Mouse (Mus musculus) embryonic facial prominence, embryonic 10.5 days (tissue): ENCODE results near the gene Dclk3. TPM values are rescaled to one million over a fixed set of nuclear protein-coding genes. Genes with fewer than 3 reads are reported as not detected.

Experiments
- DNase-seq: peaks from one replicate; pipeline ENCODE4 v3.0.0-alpha.2; 2017; ENCODE audit warnings: low spot score
- H3K27ac ChIP-seq: fragments of 300-500 bp; sonication (generic); replicated peaks from 2 replicates; pipeline ENCODE4 v1.5.1; 2016; ENCODE audit warnings: mild to moderate bottlenecking
- H3K27me3 ChIP-seq: fragments of 300-500 bp; sonication (generic); replicated peaks from 2 replicates; pipeline ENCODE4 v1.6.1; 2016; ENCODE audit warnings: low read depth, mild to moderate bottlenecking; ENCODE audit not compliant: poor library complexity, severe bottlenecking
- H3K36me3 ChIP-seq: fragments of 300-500 bp; sonication (generic); replicated peaks from 2 replicates; pipeline ENCODE4 v1.6.1; 2016; ENCODE audit warnings: mild to moderate bottlenecking, moderate library complexity
- H3K4me1 ChIP-seq: fragments of 300-500 bp; sonication (generic); 2 replicates; pipeline ENCODE4 v1.6.1; 2016
- H3K4me3 ChIP-seq: fragments of 300-500 bp; sonication (generic); 2 replicates; pipeline ENCODE4 v1.5.1; 2016; ENCODE audit warnings: mild to moderate bottlenecking, moderate library complexity
- H3K9me3 ChIP-seq: fragments of 300-500 bp; sonication (generic); 2 replicates; pipeline ENCODE4 v1.6.1; 2016; ENCODE audit warnings: mild to moderate bottlenecking
- WGBS: fragments of 180-500 bp; shearing (Covaris S2); methylation state at CpG from one replicate; pipeline ENCODE4 v1.1.7; 2016; 5-methylcytosine and 5-hydroxymethylcytosine counted together
- polyA plus RNA-seq: library from polyadenylated mRNA; unstranded; fragments of >200 nt; fragmentation: Nextera tagmentation; extraction: Ambion mirVana; gene quantifications from 2 replicates; pipeline ENCODE4 v1.2.1, GENCODE M21; 2016

The Dclk3 gene
- polyA plus RNA-seq, 1 experiment from 2014 or later, result 0.64 TPM

- Histone ChIP-seq H3K9me3 (no peaks in the 10 kb centered on the region), H3K27ac (no peak overlapping the region), H3K36me3 (no peaks in the 10 kb centered on the region), H3K27me3 (peaks cover 10% of the 10 kb centered on the region), H3K4me1 (peaks cover 4% of the 10 kb centered on the region; the same call in 1 of the 2 replicates), H3K4me3 (no peak overlapping the region)
- no peak for DNase-seq
- WGBS, result 84% methylated on average over 2 of the region's 2 CpGs
These were observed 7.3 kb downstream of the Dclk3 start for GRCm38 (mm10) chr9:111446204-111446603.

DNA sequence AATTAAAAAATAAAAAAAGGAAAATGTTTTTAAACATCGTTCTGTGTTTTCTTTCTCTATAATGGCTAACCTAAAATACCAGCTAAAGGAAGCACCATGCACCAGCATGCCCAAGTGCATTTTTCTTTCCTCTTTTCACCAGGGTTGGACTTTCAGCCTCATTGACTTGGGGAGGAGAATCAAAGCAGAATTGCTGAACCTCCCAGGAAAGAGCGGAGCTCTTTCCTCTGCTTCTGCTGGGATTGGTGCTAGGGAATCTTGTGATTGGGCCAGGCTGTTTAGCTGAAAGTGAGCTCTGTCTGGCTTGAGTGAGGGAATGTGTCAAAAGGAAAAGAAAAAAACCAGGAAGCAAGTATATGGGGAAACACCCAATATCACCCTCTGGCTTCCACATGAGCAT lies 10.1 kb downstream of the Dclk3 start:
- 84% methylated on average over 2 of the region's 2 CpGs for WGBS
- Histone ChIP-seq H3K36me3 (no peaks in the 10 kb centered on the region), H3K4me3 (no peak overlapping the region), H3K9me3 (no peaks in the 10 kb centered on the region), H3K27me3 (no peaks in the 10 kb centered on the region), H3K27ac (no peak overlapping the region), H3K4me1 (peaks cover 1% of the 10 kb centered on the region; the same call in 1 of the 2 replicates)
- DNase-seq, result no peak

- H3K9me3 ChIP-seq, result no peaks in the 10 kb centered on the region
- no peak overlapping the region for H3K27ac ChIP-seq
- no peaks in the 10 kb centered on the region for H3K27me3 ChIP-seq
- no peaks in the 10 kb centered on the region for H3K36me3 ChIP-seq
- H3K4me3 ChIP-seq, result no peak overlapping the region
- WGBS, result 88% methylated on average over 5 of the region's 5 CpGs
- H3K4me1 ChIP-seq, result peaks cover 3% of the 10 kb centered on the region; the same call in 1 of the 2 replicates
- no peak for DNase-seq
These were observed 11.0 kb downstream of the Dclk3 start for GRCm38 (mm10) chr9:111449880-111450279.

GRCm38 (mm10) chr9:111450853-111451404 lies 12.0 kb downstream of the Dclk3 start:
- Histone ChIP-seq H3K27me3 (no peaks in the 10 kb centered on the region), H3K27ac (no peak overlapping the region), H3K4me1 (peaks cover 3% of the 10 kb centered on the region; the same call in 1 of the 2 replicates), H3K9me3 (no peaks in the 10 kb centered on the region), H3K36me3 (no peaks in the 10 kb centered on the region), H3K4me3 (no peak overlapping the region)
- 71% methylated on average over 12 of the region's 12 CpGs for WGBS
- DNase-seq, result no peak

- Histone ChIP-seq H3K36me3 (no peaks in the 10 kb centered on the region), H3K4me3 (no peak overlapping the region), H3K27me3 (no peaks in the 10 kb centered on the region), H3K27ac (0 out of 2 replicates have a peak overlapping the region, but pooled peaks have one; percentile 6), H3K4me1 (peaks cover 3% of the 10 kb centered on the region; the same call in 1 of the 2 replicates), H3K9me3 (no peaks in the 10 kb centered on the region)
- DNase-seq, result no peak
- 67% methylated on average over 3 of the region's 3 CpGs for WGBS
These were observed 15.0 kb downstream of the Dclk3 start for GRCm38 (mm10) chr9:111453895-111454294.

- Histone ChIP-seq H3K27ac (no peak overlapping the region), H3K27me3 (no peaks in the 10 kb centered on the region), H3K4me3 (no peak overlapping the region), H3K9me3 (no peaks in the 10 kb centered on the region), H3K4me1 (peaks cover 29% of the 10 kb centered on the region), H3K36me3 (no peaks in the 10 kb centered on the region)
- DNase-seq, result no peak
- WGBS, result 84% methylated on average over 10 of the region's 10 CpGs
These were observed 18.5 kb downstream of the Dclk3 start for GRCm38 (mm10) chr9:111457176-111457935.

DNA sequence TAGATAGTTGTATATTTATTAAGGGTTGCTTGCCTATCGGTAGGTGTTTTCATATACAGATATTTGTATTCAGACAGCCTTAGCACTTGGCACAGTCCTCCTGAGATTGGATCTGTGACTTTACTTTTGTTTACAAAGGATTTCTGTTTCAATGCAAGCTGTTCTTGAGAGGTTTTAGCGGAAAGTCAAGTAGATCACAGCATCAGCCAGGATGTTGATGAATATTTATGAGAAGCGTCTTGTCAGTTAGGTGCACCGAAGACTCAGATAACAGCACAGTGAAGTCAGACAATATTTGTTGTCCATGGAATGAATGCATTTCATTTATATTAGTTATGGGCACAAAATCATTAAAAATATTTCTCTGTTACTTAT lies 19.0 kb downstream of the Dclk3 start:
- Histone ChIP-seq H3K36me3 (no peaks in the 10 kb centered on the region), H3K4me3 (no peak overlapping the region), H3K9me3 (no peaks in the 10 kb centered on the region), H3K27me3 (no peaks in the 10 kb centered on the region), H3K4me1 (peaks cover 33% of the 10 kb centered on the region), H3K27ac (no peak overlapping the region)
- DNase-seq, result no peak
- WGBS, result 83% methylated on average over 4 of the region's 4 CpGs

- Histone ChIP-seq H3K27ac (no peak overlapping the region), H3K27me3 (no peaks in the 10 kb centered on the region), H3K36me3 (no peaks in the 10 kb centered on the region), H3K9me3 (no peaks in the 10 kb centered on the region), H3K4me1 (peaks cover 30% of the 10 kb centered on the region), H3K4me3 (no peak overlapping the region)
- no peak for DNase-seq
- WGBS, result 59% methylated on average over 8 of the region's 8 CpGs
These were observed 20.6 kb downstream of the Dclk3 start for GRCm38 (mm10) chr9:111459466-111459865.

- DNase-seq, result peak; percentile 62
- H3K27ac ChIP-seq, result peak overlapping the region; percentile 76
- H3K36me3 ChIP-seq, result no peaks in the 10 kb centered on the region
- no peaks in the 10 kb centered on the region for H3K27me3 ChIP-seq
- no peaks in the 10 kb centered on the region for H3K9me3 ChIP-seq
- H3K4me1 ChIP-seq, result peaks cover 30% of the 10 kb centered on the region
- peak overlapping the region; percentile 9; the same call in 1 of the 2 replicates for H3K4me3 ChIP-seq
- 23% methylated on average over 6 of the region's 6 CpGs for WGBS
These were observed 21.4 kb downstream of the Dclk3 start for GRCm38 (mm10) chr9:111460201-111460814.

GRCm38 (mm10) chr9:111461415-111462103 lies 22.7 kb downstream of the Dclk3 start:
- WGBS, result 80% methylated on average over 10 of the region's 10 CpGs
- H3K27ac ChIP-seq, result no peak overlapping the region
- DNase-seq, result no peak

DNA sequence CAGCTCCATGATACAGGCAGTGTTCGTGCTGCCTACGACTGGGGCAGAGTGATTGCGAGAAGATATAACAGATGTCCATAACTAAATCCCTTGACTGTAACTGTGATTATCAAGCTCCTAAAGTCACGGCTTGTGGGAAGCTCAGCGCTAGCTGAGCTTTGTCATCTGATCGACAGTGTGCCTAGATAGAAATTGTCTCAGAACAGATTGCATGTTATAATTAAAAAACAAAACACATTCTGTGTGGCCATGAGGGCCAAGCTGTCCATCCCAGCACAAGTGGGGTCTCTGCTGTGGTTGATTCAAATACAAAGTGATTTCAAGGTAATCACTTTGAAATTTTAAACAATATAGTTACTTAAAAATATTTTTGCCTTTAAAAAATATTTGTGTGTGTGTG lies 26.8 kb downstream of the Dclk3 start:
- WGBS, result 93% methylated on average over 6 of the region's 6 CpGs

More at GRCm38 (mm10) chr9:111461415-111462103, 22.7 kb downstream of the Dclk3 start:
- Histone ChIP-seq H3K36me3 (no peaks in the 10 kb centered on the region), H3K4me1 (peaks cover 30% of the 10 kb centered on the region), H3K27me3 (no peaks in the 10 kb centered on the region), H3K4me3 (no peak overlapping the region), H3K9me3 (no peaks in the 10 kb centered on the region)

GRCm38 (mm10) chr9:111473686-111474457 lies 35.0 kb downstream of the Dclk3 start:
- WGBS, result 74% methylated on average over 21 of the region's 21 CpGs
- no peak for DNase-seq

More for the DNA sequence above, 26.8 kb downstream of the Dclk3 start:
- peaks cover 17% of the 10 kb centered on the region for H3K4me1 ChIP-seq
- no peak overlapping the region for H3K4me3 ChIP-seq
- no peaks in the 10 kb centered on the region for H3K27me3 ChIP-seq
- H3K9me3 ChIP-seq, result no peaks in the 10 kb centered on the region
- H3K27ac ChIP-seq, result no peak overlapping the region
- no peak for DNase-seq
- H3K36me3 ChIP-seq, result no peaks in the 10 kb centered on the region

More at GRCm38 (mm10) chr9:111473686-111474457, 35.0 kb downstream of the Dclk3 start:
- Histone ChIP-seq H3K4me1 (peaks cover 19% of the 10 kb centered on the region), H3K9me3 (no peaks in the 10 kb centered on the region), H3K27me3 (no peaks in the 10 kb centered on the region), H3K27ac (no peak overlapping the region), H3K4me3 (no peak overlapping the region), H3K36me3 (no peaks in the 10 kb centered on the region)
